Mouse (Mus musculus): ENCODE results near the gene Mybpc2.

DNA sequence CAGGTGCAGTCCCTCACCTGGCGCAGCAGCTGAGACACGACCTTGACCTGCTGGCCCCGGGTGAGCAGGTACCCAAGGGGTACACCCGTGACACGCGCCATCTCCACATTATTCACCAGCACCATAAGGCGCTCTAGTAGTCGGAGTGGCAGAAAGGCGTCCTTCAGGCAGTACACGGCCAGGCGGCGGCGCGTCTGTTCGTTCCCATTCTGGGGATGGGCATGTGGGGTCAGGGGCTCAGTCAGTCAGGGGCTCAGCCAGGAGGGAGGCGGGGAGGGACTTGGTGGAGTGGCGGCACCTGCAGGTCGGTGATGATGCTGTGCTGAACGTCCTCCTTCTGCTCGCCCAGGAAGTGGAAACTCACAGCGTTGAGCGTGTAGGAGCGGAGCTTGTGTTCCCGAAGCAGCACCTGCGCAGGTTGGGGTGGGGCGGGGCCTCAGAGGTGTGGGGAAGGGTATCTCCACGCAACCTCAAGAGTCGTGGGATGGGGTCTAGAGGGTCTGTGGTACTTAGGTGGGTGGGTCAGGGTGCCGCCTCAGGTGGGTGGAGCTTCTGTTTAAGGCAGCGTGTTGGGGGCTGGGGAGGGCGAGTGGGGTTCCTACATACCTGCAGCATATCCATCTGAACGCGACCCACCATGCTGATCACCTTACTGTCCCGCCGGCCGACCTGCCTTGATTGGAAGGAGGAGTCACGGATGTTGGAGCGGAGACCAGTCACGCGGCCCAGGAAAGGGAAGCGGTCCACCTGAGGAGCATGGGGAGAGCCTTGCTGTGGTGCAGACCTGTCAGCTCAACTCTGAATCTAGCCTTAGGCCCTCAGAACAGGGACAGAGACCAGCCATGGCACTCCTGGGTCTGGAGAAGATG is 14.5 kb upstream of the Mybpc2 start:
- TF ChIP-seq CTCF (IDR thresholded peaks at IDR 0.05; ENCODE audit: borderline replicate concordance, extremely low read depth, insufficient read depth, insufficient read length) (no peak), POLR2A (IDR thresholded peaks at IDR 0.05; ENCODE audit: borderline replicate concordance, extremely low read depth, insufficient read depth, insufficient read length, poor library complexity, severe bottlenecking) (no peak)
